Mouse (Mus musculus): ENCODE results near the gene Arhgef17. TPM values are rescaled to one million over a fixed set of nuclear protein-coding genes. Genes with fewer than 3 reads are reported as not detected.

Arhgef17 gene
- polyA plus RNA-seq, 1 experiment from 2014 or later = 10.7 TPM

DNA sequence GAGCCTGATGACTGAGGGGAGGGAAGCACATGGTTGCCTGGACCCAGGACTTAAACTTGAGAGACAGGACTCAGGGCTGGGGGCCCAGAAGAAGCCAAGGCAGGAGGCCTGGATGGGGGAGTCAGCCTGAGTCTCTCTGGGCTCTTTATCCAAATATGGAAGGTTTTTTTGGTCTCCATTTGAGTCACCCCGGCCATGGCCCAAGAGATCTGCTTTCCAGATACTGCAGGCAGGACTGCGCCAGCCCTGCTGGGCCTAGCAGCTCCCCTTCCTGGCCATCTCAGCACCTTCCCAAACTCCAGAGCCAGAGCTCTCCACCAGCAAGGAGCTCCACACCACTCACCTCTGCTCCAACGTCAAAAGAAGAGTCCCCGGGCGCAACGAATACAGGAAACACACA lies 15.4 kb downstream of the Arhgef17 start:
- no peaks in the 10 kb centered on the region for H3K27me3 ChIP-seq (ENCODE audit: control insufficient read depth, insufficient read depth, low read length)
- no peaks in the 10 kb centered on the region for H3K9me3 ChIP-seq (ENCODE audit: control insufficient read depth, low read length)
- no peak for DNase-seq (ENCODE audit: low spot score)
- H3K27ac ChIP-seq (ENCODE audit: low read depth, low read length) = no peak overlapping the region
- no peak overlapping the region for H3K4me2 ChIP-seq (ENCODE audit: low read depth)
- peaks cover 26% of the 10 kb centered on the region for H3K4me1 ChIP-seq (ENCODE audit: control insufficient read depth, insufficient read depth, low read length)
- H3K9ac ChIP-seq (ENCODE audit: low read length) = no peak overlapping the region
- WGBS = 86% methylated on average over 6 of the region's 6 CpGs
- no peak for ATAC-seq (ENCODE audit: insufficient read depth, low FRiP score, low TSS enrichment)
- peaks cover 9% of the 10 kb centered on the region; the same call in 1 of the 2 replicates for H3K36me3 ChIP-seq (ENCODE audit: control insufficient read depth, insufficient read depth, low read length)
- H3K4me3 ChIP-seq (ENCODE audit: low read depth, low read length) = no peak overlapping the region

DNA sequence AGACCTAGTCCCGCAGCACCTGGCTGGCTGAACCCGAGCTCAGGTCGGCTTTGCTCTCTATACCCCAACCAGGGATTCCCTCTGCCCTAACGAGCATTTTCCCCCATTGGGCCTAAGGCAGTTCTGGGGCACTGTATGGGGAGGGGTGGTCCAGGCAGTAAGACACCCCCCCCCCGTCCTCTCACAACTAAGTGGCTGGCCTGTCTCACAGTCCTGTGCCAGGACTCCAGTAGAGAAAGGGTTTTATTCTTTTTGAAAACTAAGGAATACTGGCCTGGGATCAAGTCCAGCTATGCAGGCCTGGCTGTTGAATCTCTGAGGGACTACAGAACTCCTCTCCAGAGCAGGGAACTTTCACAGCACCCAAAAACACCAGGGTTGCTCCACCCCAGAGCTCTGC lies 16.7 kb downstream of the Arhgef17 start:
- H3K4me2 ChIP-seq (ENCODE audit: low read depth) = no peak overlapping the region
- no peak overlapping the region for H3K9ac ChIP-seq (ENCODE audit: low read length)
- no peaks in the 10 kb centered on the region for H3K27me3 ChIP-seq (ENCODE audit: control insufficient read depth, insufficient read depth, low read length)
- DNase-seq (ENCODE audit: low spot score) = no peak
- WGBS = 89% methylated on average over 5 of the region's 5 CpGs
- no peaks in the 10 kb centered on the region for H3K9me3 ChIP-seq (ENCODE audit: control insufficient read depth, low read length)
- H3K4me1 ChIP-seq (ENCODE audit: control insufficient read depth, insufficient read depth, low read length) = peaks cover 33% of the 10 kb centered on the region
- no peak overlapping the region for H3K27ac ChIP-seq (ENCODE audit: low read depth, low read length)
- no peak overlapping the region for H3K4me3 ChIP-seq (ENCODE audit: low read depth, low read length)
- ATAC-seq (ENCODE audit: insufficient read depth, low FRiP score, low TSS enrichment) = no peak
- peaks cover 9% of the 10 kb centered on the region; the same call in 1 of the 2 replicates for H3K36me3 ChIP-seq (ENCODE audit: control insufficient read depth, insufficient read depth, low read length)

DNA sequence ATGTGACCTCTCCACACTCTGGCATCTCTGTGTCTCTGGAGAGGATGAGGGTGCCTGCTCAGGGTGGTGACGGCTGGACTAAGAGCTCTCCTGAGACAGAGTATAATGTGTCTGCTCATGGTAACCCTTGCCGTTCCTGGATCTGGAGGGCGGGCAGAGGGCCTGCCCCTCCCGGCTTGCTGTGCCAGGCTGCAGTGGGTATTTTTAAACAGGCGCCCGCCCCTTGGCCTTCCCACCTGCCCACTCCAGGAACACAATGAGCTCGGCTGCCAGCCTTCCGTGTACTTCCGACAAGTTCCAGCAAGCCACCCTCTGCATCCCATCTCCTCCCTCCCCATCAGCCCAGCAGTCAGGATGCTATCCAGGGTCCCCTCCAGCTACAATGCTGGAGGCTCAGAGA lies 20.1 kb downstream of the Arhgef17 start:
- no peak overlapping the region for H3K4me2 ChIP-seq (ENCODE audit: low read depth)
- ATAC-seq (ENCODE audit: insufficient read depth, low FRiP score, low TSS enrichment) = no peak
- no peak overlapping the region for H3K9ac ChIP-seq (ENCODE audit: low read length)
- peaks cover 9% of the 10 kb centered on the region; the same call in 1 of the 2 replicates for H3K36me3 ChIP-seq (ENCODE audit: control insufficient read depth, insufficient read depth, low read length)
- H3K27me3 ChIP-seq (ENCODE audit: control insufficient read depth, insufficient read depth, low read length) = no peaks in the 10 kb centered on the region
- H3K4me3 ChIP-seq (ENCODE audit: low read depth, low read length) = no peak overlapping the region
- DNase-seq (ENCODE audit: low spot score) = no peak
- no peaks in the 10 kb centered on the region for H3K9me3 ChIP-seq (ENCODE audit: control insufficient read depth, low read length)
- H3K27ac ChIP-seq (ENCODE audit: low read depth, low read length) = peak overlapping the region; percentile 35; the same call in 1 of the 2 replicates
- 48% methylated on average over 9 of the region's 9 CpGs for WGBS
- H3K4me1 ChIP-seq (ENCODE audit: control insufficient read depth, insufficient read depth, low read length) = peaks cover 21% of the 10 kb centered on the region

GRCm38 (mm10) chr7:100911246-100911770 lies 20.6 kb downstream of the Arhgef17 start:
- Histone ChIP-seq H3K4me1 (ENCODE audit: control insufficient read depth, insufficient read depth, low read length) (peaks cover 21% of the 10 kb centered on the region), H3K9me3 (ENCODE audit: control insufficient read depth, low read length) (no peaks in the 10 kb centered on the region), H3K27me3 (ENCODE audit: control insufficient read depth, insufficient read depth, low read length) (no peaks in the 10 kb centered on the region), H3K36me3 (ENCODE audit: control insufficient read depth, insufficient read depth, low read length) (peaks cover 6% of the 10 kb centered on the region; the same call in 1 of the 2 replicates), H3K9ac (ENCODE audit: low read length) (0 out of 2 replicates have a peak overlapping the region, but pooled peaks have one; percentile 23), H3K4me3 (ENCODE audit: low read depth, low read length) (no peak overlapping the region), H3K27ac (ENCODE audit: low read depth, low read length) (peak overlapping the region; percentile 35; the same call in 1 of the 2 replicates), H3K4me2 (ENCODE audit: low read depth) (no peak overlapping the region)
- ATAC-seq (ENCODE audit: insufficient read depth, low FRiP score, low TSS enrichment) (no peak), DNase-seq (ENCODE audit: low spot score) (peak; percentile 69)
- WGBS = 2% methylated on average over 2 of the region's 2 CpGs

DNA sequence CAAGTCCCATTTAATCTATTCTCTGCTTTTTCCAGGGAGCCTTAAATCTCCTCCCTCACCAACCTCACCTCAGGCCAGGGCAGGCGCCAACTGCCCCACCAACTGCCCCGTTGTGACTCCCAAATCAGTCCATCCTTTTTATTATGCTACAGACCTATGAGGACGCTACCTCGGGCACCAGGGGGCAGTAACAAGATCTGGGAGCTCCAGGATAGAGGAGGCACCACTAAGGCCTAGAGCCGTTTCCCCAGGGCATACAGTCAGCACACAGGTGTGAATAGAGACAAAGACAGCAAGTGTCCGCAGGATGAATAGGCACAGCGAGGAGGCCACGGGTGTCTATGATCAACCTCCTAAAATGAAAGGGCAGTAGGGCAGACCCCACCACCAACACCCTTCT lies 23.3 kb downstream of the Arhgef17 start:
- H3K9ac ChIP-seq (ENCODE audit: low read length) = no peak overlapping the region
- H3K9me3 ChIP-seq (ENCODE audit: control insufficient read depth, low read length) = no peaks in the 10 kb centered on the region
- no peaks in the 10 kb centered on the region for H3K36me3 ChIP-seq (ENCODE audit: control insufficient read depth, insufficient read depth, low read length)
- H3K4me1 ChIP-seq (ENCODE audit: control insufficient read depth, insufficient read depth, low read length) = peaks cover 21% of the 10 kb centered on the region
- 46% methylated on average over 8 of the region's 8 CpGs for WGBS
- H3K4me2 ChIP-seq (ENCODE audit: low read depth) = no peak overlapping the region
- no peak overlapping the region for H3K4me3 ChIP-seq (ENCODE audit: low read depth, low read length)
- no peaks in the 10 kb centered on the region for H3K27me3 ChIP-seq (ENCODE audit: control insufficient read depth, insufficient read depth, low read length)
- ATAC-seq (ENCODE audit: insufficient read depth, low FRiP score, low TSS enrichment) = no peak
- DNase-seq (ENCODE audit: low spot score) = no peak
- H3K27ac ChIP-seq (ENCODE audit: low read depth, low read length) = no peak overlapping the region

DNA sequence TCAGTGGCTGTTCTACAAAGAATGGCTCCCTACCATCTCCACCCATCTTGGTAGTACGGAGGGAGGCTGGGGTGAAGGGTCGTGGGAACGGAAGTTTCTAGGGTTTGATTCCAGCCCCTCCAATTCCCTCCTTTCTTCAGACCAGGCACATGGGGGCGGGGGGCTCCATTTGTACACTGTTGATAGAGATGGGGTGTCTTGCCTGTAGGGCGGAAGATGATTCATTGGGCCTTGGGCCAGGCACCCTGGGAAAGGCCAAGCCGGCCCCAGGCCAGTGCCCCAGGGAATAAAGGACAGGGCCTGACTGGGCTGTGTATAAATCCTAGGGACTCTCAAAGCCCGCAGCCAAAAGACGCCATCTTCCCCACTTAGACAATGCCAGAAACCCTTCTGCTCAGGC lies 23.8 kb downstream of the Arhgef17 start:
- H3K36me3 ChIP-seq (ENCODE audit: control insufficient read depth, insufficient read depth, low read length) = no peaks in the 10 kb centered on the region
- ATAC-seq (ENCODE audit: insufficient read depth, low FRiP score, low TSS enrichment) (no peak), DNase-seq (ENCODE audit: low spot score) (no peak)
- no peaks in the 10 kb centered on the region for H3K27me3 ChIP-seq (ENCODE audit: control insufficient read depth, insufficient read depth, low read length)
- H3K9ac ChIP-seq (ENCODE audit: low read length) = no peak overlapping the region
- H3K27ac ChIP-seq (ENCODE audit: low read depth, low read length) = no peak overlapping the region
- H3K9me3 ChIP-seq (ENCODE audit: control insufficient read depth, low read length) = no peaks in the 10 kb centered on the region
- H3K4me2 ChIP-seq (ENCODE audit: low read depth) = no peak overlapping the region
- H3K4me1 ChIP-seq (ENCODE audit: control insufficient read depth, insufficient read depth, low read length) = peaks cover 21% of the 10 kb centered on the region
- no peak overlapping the region for H3K4me3 ChIP-seq (ENCODE audit: low read depth, low read length)
- 67% methylated on average over 8 of the region's 8 CpGs for WGBS

DNA sequence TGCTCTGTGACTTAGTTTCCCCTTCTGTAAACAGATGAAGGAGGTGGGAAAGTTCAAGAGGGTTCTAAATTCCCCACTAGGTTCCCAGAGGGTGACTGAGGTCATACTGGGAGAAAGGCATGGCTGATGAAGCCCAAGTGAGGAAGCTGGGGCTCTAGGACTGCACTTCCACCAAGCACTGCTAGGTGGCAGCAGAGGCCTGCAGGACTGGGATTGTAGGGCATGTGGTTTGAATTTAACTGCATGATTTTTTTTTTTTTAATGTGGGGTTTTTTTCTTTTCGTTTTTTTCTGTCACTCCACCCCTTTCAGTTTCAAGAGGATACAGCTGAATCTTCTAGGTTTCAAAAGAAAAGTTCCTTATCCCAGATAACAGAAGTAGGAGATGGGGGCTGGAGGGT lies 24.7 kb downstream of the Arhgef17 start:
- no peaks in the 10 kb centered on the region for H3K27me3 ChIP-seq (ENCODE audit: control insufficient read depth, insufficient read depth, low read length)
- WGBS = 0% methylated on average over 1 of the region's 1 CpGs
- no peak for ATAC-seq (ENCODE audit: insufficient read depth, low FRiP score, low TSS enrichment)

DNA sequence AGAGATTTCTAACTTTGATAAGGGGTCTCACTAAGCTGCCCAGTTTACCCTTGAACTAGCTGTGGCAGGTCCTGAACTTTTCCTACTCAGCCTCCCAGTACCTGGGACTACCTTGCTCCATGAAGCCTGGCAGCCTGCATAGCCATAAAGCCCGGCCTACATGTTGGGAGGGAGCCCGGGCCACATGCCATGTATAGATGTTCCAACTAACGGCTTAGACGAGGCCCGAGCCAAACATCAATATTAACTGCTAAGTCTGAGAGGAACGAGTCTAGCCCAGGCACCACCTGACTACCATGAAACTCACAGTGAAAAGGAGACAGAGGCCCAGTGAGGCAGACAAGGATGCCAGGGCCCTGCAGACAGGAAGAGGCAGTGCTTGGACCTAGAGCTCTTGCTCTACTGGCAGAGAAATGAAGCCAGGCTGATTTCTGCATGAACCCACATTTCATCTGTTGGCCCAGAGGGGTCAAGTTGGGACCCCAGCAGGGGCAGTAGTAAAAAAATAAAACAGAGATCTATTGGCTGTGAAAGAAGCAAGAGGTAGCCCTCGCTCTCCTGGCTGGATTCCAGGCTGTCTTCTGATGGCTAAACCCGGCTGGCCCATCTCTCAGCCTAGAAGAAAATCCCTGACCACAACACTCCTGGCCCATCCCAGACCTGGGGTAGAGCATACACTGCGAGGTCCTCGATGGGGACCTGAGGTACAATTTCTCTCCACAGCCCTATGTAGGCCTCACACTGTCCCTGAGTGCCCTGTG lies 25.7 kb downstream of the Arhgef17 start:
- no peak overlapping the region for H3K27ac ChIP-seq (ENCODE audit: low read depth, low read length)
- peaks cover 13% of the 10 kb centered on the region for H3K4me1 ChIP-seq (ENCODE audit: control insufficient read depth, insufficient read depth, low read length)
- no peaks in the 10 kb centered on the region for H3K9me3 ChIP-seq (ENCODE audit: control insufficient read depth, low read length)
- H3K4me3 ChIP-seq (ENCODE audit: low read depth, low read length) = no peak overlapping the region
- DNase-seq (ENCODE audit: low spot score) (no peak), ATAC-seq (ENCODE audit: insufficient read depth, low FRiP score, low TSS enrichment) (no peak)
- WGBS = 91% methylated on average over 10 of the region's 10 CpGs
- H3K4me2 ChIP-seq (ENCODE audit: low read depth) = no peak overlapping the region
- H3K36me3 ChIP-seq (ENCODE audit: control insufficient read depth, insufficient read depth, low read length) = no peaks in the 10 kb centered on the region
- no peak overlapping the region for H3K9ac ChIP-seq (ENCODE audit: low read length)
- H3K27me3 ChIP-seq (ENCODE audit: control insufficient read depth, insufficient read depth, low read length) = no peaks in the 10 kb centered on the region

More for the DNA sequence above, 24.7 kb downstream of the Arhgef17 start:
- peak; percentile 77 for DNase-seq (ENCODE audit: low spot score)
- Histone ChIP-seq H3K36me3 (ENCODE audit: control insufficient read depth, insufficient read depth, low read length) (no peaks in the 10 kb centered on the region), H3K9me3 (ENCODE audit: control insufficient read depth, low read length) (no peaks in the 10 kb centered on the region), H3K4me3 (ENCODE audit: low read depth, low read length) (no peak overlapping the region), H3K27ac (ENCODE audit: low read depth, low read length) (no peak overlapping the region), H3K4me1 (ENCODE audit: control insufficient read depth, insufficient read depth, low read length) (peaks cover 19% of the 10 kb centered on the region), H3K9ac (ENCODE audit: low read length) (no peak overlapping the region), H3K4me2 (ENCODE audit: low read depth) (no peak overlapping the region)

DNA sequence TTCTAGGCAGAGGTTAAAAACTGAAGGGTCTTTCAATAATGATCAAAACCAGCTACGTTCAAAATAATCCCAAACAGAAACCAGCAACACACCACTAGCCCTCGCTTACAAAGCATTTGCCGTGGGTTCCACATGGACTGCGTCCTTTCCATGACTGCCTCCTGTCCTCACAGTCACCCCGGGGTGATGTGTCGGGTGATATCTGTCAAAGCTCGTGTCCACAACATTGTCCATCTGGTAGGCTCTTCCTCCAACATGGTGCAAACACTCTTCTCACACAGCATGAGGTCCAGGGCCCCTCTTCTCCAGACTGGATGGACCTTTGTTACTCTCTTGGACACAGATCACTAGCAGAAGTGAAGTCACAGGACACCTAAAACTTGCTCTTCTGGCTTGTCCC lies 26.9 kb downstream of the Arhgef17 start:
- no peak for ATAC-seq (ENCODE audit: insufficient read depth, low FRiP score, low TSS enrichment)
- no peak overlapping the region for H3K9ac ChIP-seq (ENCODE audit: low read length)

More for the DNA sequence above, 26.9 kb downstream of the Arhgef17 start:
- Histone ChIP-seq H3K27ac (ENCODE audit: low read depth, low read length) (no peak overlapping the region), H3K36me3 (ENCODE audit: control insufficient read depth, insufficient read depth, low read length) (no peaks in the 10 kb centered on the region), H3K27me3 (ENCODE audit: control insufficient read depth, insufficient read depth, low read length) (no peaks in the 10 kb centered on the region), H3K4me1 (ENCODE audit: control insufficient read depth, insufficient read depth, low read length) (peaks cover 7% of the 10 kb centered on the region; the same call in 1 of the 2 replicates), H3K9me3 (ENCODE audit: control insufficient read depth, low read length) (no peaks in the 10 kb centered on the region), H3K4me3 (ENCODE audit: low read depth, low read length) (no peak overlapping the region), H3K4me2 (ENCODE audit: low read depth) (no peak overlapping the region)
- no peak for DNase-seq (ENCODE audit: low spot score)
- WGBS = 90% methylated on average over 7 of the region's 7 CpGs

All from neural tube, embryonic 11.5 days (tissue).